9 mouse cellular contexts compared by ENCODE assay signal in genomic region chr15:27782383-27783036, GRCm38 (mm10).
DNase-seq lines count a peak whose midpoint lies in the region; ATAC-seq lines count a peak whose summit lies in the region.
"Had no signal": no experiment of that assay in that cellular context is flagged by ENCODE, and none has a peak within 500 bp of the region (broad histone marks: within the 10 kb centered on the region; RNA-seq: fewer than 3 reads in every experiment).

No protein-coding gene starts in this region.

- peak; percentile 51 for DNase-seq in gastrocnemius, postnatal 14 days
- no peak for DNase-seq in gastrocnemius, postnatal 10 days
- no peak for DNase-seq in intestine, embryonic 14.5 days (ENCODE audit: low spot score)
- DNase-seq in cerebellum, adult 9-11 months = no peak
- DNase-seq in urinary bladder, postnatal 14 days (ENCODE audit: low spot score) = no peak
- DNase-seq in right cerebral cortex, adult 2 months (ENCODE audit: low spot score in 2 of 2) = no peak

- intact Hi-C loops in gastrocnemius, postnatal 14 days (cut with DNase I; ENCODE audit: low total_unique reads) = no loop called here

- no peaks in the 10 kb centered on the region for H3K9me3 ChIP-seq in forebrain, embryonic 15.5 days
- no peaks in the 10 kb centered on the region for H3K9me3 ChIP-seq in intestine, embryonic 14.5 days (ENCODE audit: control insufficient read depth, low read length)
- H3K9me3 ChIP-seq in lung, embryonic 16.5 days (ENCODE audit: control insufficient read depth, low read length) = no peaks in the 10 kb centered on the region

- WGBS in forebrain, embryonic 15.5 days = 18% methylated on average over 15 of the region's 15 CpGs
- WGBS in intestine, embryonic 14.5 days = 48% methylated on average over 15 of the region's 15 CpGs
- WGBS in lung, embryonic 16.5 days = 25% methylated on average over 15 of the region's 15 CpGs

- no peaks in the 10 kb centered on the region for H3K27me3 ChIP-seq in forebrain, embryonic 15.5 days
- no peaks in the 10 kb centered on the region for H3K27me3 ChIP-seq in intestine, embryonic 14.5 days (replicated peaks; ENCODE audit: control insufficient read depth, insufficient read depth, low read length)
- H3K27me3 ChIP-seq in lung, embryonic 16.5 days (ENCODE audit: control insufficient read depth, insufficient read depth, low read depth, low read length) = no peaks in the 10 kb centered on the region

- ATAC-seq in forebrain, embryonic 15.5 days (replicated peaks) = peak; percentile 34
- no peak for ATAC-seq in intestine, embryonic 14.5 days (replicated peaks; ENCODE audit: low FRiP score, low TSS enrichment, low read depth)
- peak; percentile 75 for ATAC-seq in lung, embryonic 16.5 days (ENCODE audit: low read depth)

- H3K9ac ChIP-seq in forebrain, embryonic 15.5 days (replicated peaks) = no peak overlapping the region
- H3K9ac ChIP-seq in intestine, embryonic 14.5 days (ENCODE audit: low read length) = no peak overlapping the region
- no peak overlapping the region for H3K9ac ChIP-seq in lung, embryonic 16.5 days (ENCODE audit: low read length)

- H3K27ac ChIP-seq in forebrain, embryonic 15.5 days (replicated peaks) = peak overlapping the region; percentile 75
- H3K27ac ChIP-seq in intestine, embryonic 14.5 days (ENCODE audit: low read depth) = peak overlapping the region; percentile 75; the same call in 1 of the 2 replicates
- H3K27ac ChIP-seq in lung, embryonic 16.5 days (ENCODE audit: low read length) = peak overlapping the region; percentile 94

- no peak overlapping the region for H3K4me2 ChIP-seq in forebrain, embryonic 15.5 days (replicated peaks)
- H3K4me2 ChIP-seq in intestine, embryonic 14.5 days (ENCODE audit: low read length) = no peak overlapping the region; the same call in 1 of the 2 replicates
- H3K4me2 ChIP-seq in lung, embryonic 16.5 days (ENCODE audit: low read depth, low read length) = 0 out of 2 replicates have a peak overlapping the region, but pooled peaks have one; percentile 9

- no peak overlapping the region for H3K4me3 ChIP-seq in forebrain, embryonic 15.5 days
- no peak overlapping the region for H3K4me3 ChIP-seq in intestine, embryonic 14.5 days (ENCODE audit: low read depth, low read length)
- no peak overlapping the region for H3K4me3 ChIP-seq in lung, embryonic 16.5 days (ENCODE audit: low read length)
- H3K4me3 ChIP-seq: erythroblast, embryonic 14.5 days had no signal

- peaks cover 89% of the 10 kb centered on the region for H3K4me1 ChIP-seq in forebrain, embryonic 15.5 days
- peaks cover 88% of the 10 kb centered on the region for H3K4me1 ChIP-seq in intestine, embryonic 14.5 days (replicated peaks; ENCODE audit: control insufficient read depth, insufficient read depth, low read length)
- peaks cover 91% of the 10 kb centered on the region for H3K4me1 ChIP-seq in lung, embryonic 16.5 days (replicated peaks; ENCODE audit: control insufficient read depth, insufficient read depth, low read length)

- H3K36me3 ChIP-seq in forebrain, embryonic 15.5 days = no peaks in the 10 kb centered on the region
- no peaks in the 10 kb centered on the region for H3K36me3 ChIP-seq in intestine, embryonic 14.5 days (ENCODE audit: control insufficient read depth, insufficient read depth, low read length)
- H3K36me3 ChIP-seq in lung, embryonic 16.5 days (ENCODE audit: control insufficient read depth, insufficient read depth, low read length) = no peaks in the 10 kb centered on the region
